Mouse (Mus musculus): ENCODE measurements around the gene Fig4.

Fig4 gene

DNA sequence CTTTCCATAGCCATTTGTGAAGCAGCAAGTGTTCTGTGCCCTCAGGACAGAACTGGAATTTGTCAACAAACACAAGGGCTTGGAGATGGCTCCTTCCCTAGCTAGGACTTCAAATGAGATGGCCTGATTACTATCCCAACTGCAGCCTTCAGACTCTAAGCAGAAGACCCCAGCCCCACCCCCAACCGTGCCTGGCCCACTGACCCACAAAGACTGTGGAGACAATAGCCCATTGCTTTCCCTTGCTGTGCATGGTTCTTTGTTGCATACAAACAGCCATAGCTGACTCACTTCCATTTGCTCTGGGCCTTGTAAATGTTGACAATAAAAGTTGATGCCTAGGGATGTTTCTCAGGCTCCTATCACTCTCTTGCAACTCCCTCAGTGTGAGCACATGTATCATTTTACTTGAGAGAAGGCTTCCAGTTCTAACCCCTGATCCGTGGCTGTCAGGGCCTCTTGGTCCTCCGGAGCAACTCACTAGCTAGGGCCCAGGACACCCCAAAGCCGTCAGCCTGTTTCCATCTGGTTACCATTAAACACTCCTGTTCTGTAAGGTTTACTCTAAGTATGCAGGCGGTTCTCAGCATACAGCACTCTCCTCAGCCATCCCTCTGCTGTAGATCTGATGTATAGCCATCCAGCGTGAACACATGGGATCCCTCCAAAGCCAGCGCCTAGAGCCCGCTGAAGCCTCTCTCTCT is 52.9 kb downstream of the Fig4 start:
- H3K36me3 ChIP-seq (ENCODE audit: insufficient read depth, low read length): peaks cover 86% of the 10 kb centered on the region
- no peak overlapping the region for H3K4me3 ChIP-seq (replicated peaks; ENCODE audit: low read length)
- TF ChIP-seq POU5F1 (IDR thresholded peaks at IDR 0.05; ENCODE audit: borderline replicate concordance, low read length): no peak
- TF ChIP-seq NANOG (IDR thresholded peaks at IDR 0.05; ENCODE audit: borderline replicate concordance, low read length): no peak
- TF ChIP-seq CTCF (conservative IDR thresholded peaks at IDR 0.05; ENCODE audit: low read length): no peak
- 0 out of 2 replicates have a peak, but pooled peaks cover 4% of the 10 kb centered on the region for H3K4me1 ChIP-seq (replicated peaks; ENCODE audit: low read depth, low read length)
- H3K9me3 ChIP-seq (ENCODE audit: low read length): peaks cover 4% of the 10 kb centered on the region; the same call in 1 of the 2 replicates
- H3K27me3 ChIP-seq (ENCODE audit: insufficient read depth, low read length): no peaks in the 10 kb centered on the region

DNA sequence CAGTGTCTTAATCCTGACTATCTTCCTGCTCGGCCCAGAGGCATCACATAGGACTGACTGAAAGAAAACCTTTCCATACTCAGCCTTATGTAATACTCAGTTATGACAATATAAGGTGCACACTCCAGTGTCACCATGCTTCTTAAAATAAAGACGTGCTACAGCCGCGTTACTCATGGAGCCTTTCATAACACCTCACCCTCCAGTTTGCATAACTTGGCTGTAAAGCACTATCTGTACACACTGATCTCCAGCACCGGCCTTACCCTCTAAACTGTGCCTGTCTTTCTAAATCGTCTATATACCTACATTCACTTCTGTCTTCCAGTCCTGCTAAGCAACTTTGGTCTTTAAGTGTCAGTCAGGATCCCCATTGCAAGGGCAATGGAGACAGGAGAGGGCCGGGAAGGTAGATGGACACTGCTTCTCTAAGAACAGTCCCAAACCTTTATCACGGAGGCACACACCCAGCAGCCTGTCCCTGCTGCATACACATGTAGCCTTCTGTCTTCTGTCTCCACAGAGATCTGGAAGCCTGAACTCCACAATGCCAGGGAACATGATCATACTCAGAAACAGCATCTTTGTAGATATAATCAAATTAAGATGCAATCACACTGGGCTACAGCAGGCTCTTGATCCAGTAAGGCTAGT is 53.9 kb downstream of the Fig4 start:
- 0 out of 2 replicates have a peak, but pooled peaks cover 4% of the 10 kb centered on the region for H3K4me1 ChIP-seq (replicated peaks; ENCODE audit: low read depth, low read length)
- H3K9me3 ChIP-seq (ENCODE audit: low read length): peaks cover 4% of the 10 kb centered on the region; the same call in 1 of the 2 replicates
- no peak overlapping the region for H3K4me3 ChIP-seq (replicated peaks; ENCODE audit: low read length)
- H3K36me3 ChIP-seq (ENCODE audit: insufficient read depth, low read length): peaks cover 83% of the 10 kb centered on the region
- no peak for TF ChIP-seq CTCF (conservative IDR thresholded peaks at IDR 0.05; ENCODE audit: low read length)
- TF ChIP-seq POU5F1 (IDR thresholded peaks at IDR 0.05; ENCODE audit: borderline replicate concordance, low read length): no peak
- no peak for TF ChIP-seq NANOG (IDR thresholded peaks at IDR 0.05; ENCODE audit: borderline replicate concordance, low read length)
- H3K27me3 ChIP-seq (ENCODE audit: insufficient read depth, low read length): no peaks in the 10 kb centered on the region

DNA sequence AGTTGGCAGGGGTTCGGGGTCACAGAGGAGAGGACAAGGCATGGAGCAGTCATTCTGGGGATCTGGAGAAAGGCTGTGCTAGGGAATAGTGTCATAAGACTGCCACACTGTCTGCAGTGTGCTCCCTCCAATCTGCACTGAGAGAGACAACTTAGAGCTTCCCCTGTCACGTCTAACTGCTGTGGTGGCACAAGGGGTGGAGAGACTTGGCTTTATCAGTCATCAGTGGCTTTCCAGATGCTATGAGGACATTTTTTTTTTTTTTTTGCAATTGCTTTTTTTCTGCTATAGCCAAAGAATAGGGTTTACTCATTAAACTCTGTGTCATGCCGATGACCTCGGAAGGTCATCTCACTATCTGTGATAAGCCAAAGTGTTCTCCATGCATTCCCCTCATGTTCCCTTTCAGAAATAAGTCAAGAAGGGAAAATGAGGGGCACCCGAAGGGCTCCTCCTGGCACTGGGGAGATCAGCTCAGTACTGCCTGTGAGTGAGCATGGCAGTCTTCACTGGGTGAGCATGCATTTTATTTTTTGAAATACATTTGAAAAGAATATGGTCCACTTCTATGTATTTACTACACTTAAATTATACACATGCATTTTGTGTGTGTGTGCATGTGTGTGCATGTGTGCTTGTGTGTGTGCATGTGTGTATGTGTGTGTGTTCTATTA is 55.1 kb downstream of the Fig4 start:
- no peaks in the 10 kb centered on the region for H3K9me3 ChIP-seq (ENCODE audit: low read length)
- peaks cover 84% of the 10 kb centered on the region for H3K36me3 ChIP-seq (ENCODE audit: insufficient read depth, low read length)
- 0 out of 2 replicates have a peak, but pooled peaks cover 4% of the 10 kb centered on the region for H3K4me1 ChIP-seq (replicated peaks; ENCODE audit: low read depth, low read length)
- no peak overlapping the region for H3K4me3 ChIP-seq (replicated peaks; ENCODE audit: low read length)
- TF ChIP-seq CTCF (conservative IDR thresholded peaks at IDR 0.05; ENCODE audit: low read length) (no peak), NANOG (IDR thresholded peaks at IDR 0.05; ENCODE audit: borderline replicate concordance, low read length) (no peak), POU5F1 (IDR thresholded peaks at IDR 0.05; ENCODE audit: borderline replicate concordance, low read length) (no peak)
- no peaks in the 10 kb centered on the region for H3K27me3 ChIP-seq (ENCODE audit: insufficient read depth, low read length)

DNA sequence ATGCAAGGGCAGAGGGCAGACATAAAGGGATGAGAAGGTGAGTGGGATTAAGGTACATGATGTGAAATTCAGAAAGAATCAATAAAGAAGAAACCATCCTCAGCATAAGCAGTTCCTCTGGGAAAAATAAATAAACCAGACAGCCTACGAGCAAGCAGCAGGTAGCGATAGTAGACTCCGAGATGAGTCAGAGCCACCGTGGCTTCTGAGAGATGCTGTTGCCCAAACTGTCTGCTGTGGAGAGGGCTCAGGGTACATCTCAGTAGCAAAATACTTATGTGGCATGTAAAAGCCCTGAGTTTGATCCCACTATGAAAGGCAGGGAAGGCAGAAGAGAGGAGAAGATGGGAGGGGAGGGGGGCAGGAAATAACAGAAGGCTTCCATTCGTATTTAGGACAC is 56.9 kb downstream of the Fig4 start:
- peaks cover 71% of the 10 kb centered on the region for H3K36me3 ChIP-seq (ENCODE audit: insufficient read depth, low read length)
- H3K4me1 ChIP-seq (replicated peaks; ENCODE audit: low read depth, low read length): peaks cover 9% of the 10 kb centered on the region
- H3K4me3 ChIP-seq (replicated peaks; ENCODE audit: low read length): no peak overlapping the region
- no peak for TF ChIP-seq POU5F1 (IDR thresholded peaks at IDR 0.05; ENCODE audit: borderline replicate concordance, low read length)
- no peak for TF ChIP-seq NANOG (IDR thresholded peaks at IDR 0.05; ENCODE audit: borderline replicate concordance, low read length)
- no peak for TF ChIP-seq CTCF (conservative IDR thresholded peaks at IDR 0.05; ENCODE audit: low read length)
- no peaks in the 10 kb centered on the region for H3K27me3 ChIP-seq (ENCODE audit: insufficient read depth, low read length)
- H3K9me3 ChIP-seq (ENCODE audit: low read length): no peaks in the 10 kb centered on the region

DNA sequence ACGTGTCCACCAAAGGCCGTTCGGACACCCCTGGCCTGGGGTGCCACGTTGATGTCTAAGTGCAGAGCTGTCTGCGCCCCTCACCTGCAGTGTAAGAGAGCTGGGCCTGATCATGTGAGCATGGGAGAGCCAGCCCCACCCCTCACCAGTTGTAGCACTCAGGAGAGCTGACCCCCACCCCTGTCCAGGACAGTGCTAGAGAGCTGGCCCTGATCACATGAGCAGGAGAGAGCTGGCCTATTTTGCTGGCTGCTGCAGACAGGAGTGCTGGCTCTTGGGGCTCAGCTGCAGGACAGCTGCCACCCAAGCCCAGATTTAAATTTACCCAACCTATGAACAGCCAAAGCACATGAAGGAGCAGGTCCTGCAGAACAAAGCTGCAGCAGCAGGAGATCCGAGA is 57.6 kb downstream of the Fig4 start:
- Histone ChIP-seq H3K9me3 (ENCODE audit: low read length) (no peaks in the 10 kb centered on the region), H3K36me3 (ENCODE audit: insufficient read depth, low read length) (peaks cover 69% of the 10 kb centered on the region)
- TF ChIP-seq CTCF (conservative IDR thresholded peaks at IDR 0.05; ENCODE audit: low read length) (no peak), POU5F1 (IDR thresholded peaks at IDR 0.05; ENCODE audit: borderline replicate concordance, low read length) (no peak), NANOG (IDR thresholded peaks at IDR 0.05; ENCODE audit: borderline replicate concordance, low read length) (no peak)

DNA sequence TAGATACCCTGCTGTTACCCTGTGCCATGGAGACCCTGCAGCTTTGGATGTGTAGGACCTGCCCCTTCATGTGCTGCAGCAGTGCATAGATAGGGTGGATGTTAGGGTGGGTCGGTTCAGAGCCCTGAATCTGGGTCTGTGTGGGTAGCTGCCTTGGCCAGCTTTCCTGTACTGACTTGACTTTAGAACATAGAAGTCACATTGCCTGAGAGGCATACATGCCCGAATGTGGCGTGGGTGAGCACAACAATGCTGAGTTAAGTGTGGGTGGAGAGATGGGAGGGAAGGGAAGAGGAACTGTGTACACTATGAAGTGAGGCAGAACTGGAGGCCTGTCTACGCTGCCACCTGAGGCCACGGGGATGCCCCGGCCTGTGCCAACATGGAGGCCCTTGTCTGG is 58.0 kb downstream of the Fig4 start:
- Histone ChIP-seq H3K36me3 (ENCODE audit: insufficient read depth, low read length) (peaks cover 69% of the 10 kb centered on the region), H3K4me1 (replicated peaks; ENCODE audit: low read depth, low read length) (peaks cover 11% of the 10 kb centered on the region), H3K9me3 (ENCODE audit: low read length) (no peaks in the 10 kb centered on the region), H3K27me3 (ENCODE audit: insufficient read depth, low read length) (no peaks in the 10 kb centered on the region), H3K4me3 (replicated peaks; ENCODE audit: low read length) (no peak overlapping the region)
- TF ChIP-seq NANOG (IDR thresholded peaks at IDR 0.05; ENCODE audit: borderline replicate concordance, low read length): no peak
- no peak for TF ChIP-seq CTCF (conservative IDR thresholded peaks at IDR 0.05; ENCODE audit: low read length)
- no peak for TF ChIP-seq POU5F1 (IDR thresholded peaks at IDR 0.05; ENCODE audit: borderline replicate concordance, low read length)

More for the DNA sequence above, 57.6 kb downstream of the Fig4 start:
- no peaks in the 10 kb centered on the region for H3K27me3 ChIP-seq (ENCODE audit: insufficient read depth, low read length)
- peaks cover 11% of the 10 kb centered on the region for H3K4me1 ChIP-seq (replicated peaks; ENCODE audit: low read depth, low read length)
- no peak overlapping the region for H3K4me3 ChIP-seq (replicated peaks; ENCODE audit: low read length)

DNA sequence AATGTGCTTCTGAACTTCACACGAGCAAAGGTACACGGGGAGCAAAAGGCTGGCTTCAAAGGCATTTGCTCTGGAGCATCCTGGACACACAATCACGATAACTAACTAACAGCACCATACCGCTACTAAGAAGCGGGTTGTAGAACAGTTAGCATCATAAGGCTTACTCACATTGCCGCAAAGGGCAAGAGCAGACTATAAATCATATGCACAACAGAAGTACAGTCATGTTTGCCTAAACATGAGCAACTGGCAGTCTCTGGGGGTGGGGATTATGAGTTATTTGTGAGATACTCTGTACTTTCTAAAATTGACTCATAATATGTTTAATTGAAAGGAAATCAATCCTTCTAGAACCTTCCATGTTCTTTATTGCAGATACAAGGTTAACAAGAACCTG is 59.1 kb downstream of the Fig4 start:
- TF ChIP-seq NANOG (IDR thresholded peaks at IDR 0.05; ENCODE audit: borderline replicate concordance, low read length): no peak
- TF ChIP-seq POU5F1 (IDR thresholded peaks at IDR 0.05; ENCODE audit: borderline replicate concordance, low read length): no peak
- no peak for TF ChIP-seq CTCF (conservative IDR thresholded peaks at IDR 0.05; ENCODE audit: low read length)

DNA sequence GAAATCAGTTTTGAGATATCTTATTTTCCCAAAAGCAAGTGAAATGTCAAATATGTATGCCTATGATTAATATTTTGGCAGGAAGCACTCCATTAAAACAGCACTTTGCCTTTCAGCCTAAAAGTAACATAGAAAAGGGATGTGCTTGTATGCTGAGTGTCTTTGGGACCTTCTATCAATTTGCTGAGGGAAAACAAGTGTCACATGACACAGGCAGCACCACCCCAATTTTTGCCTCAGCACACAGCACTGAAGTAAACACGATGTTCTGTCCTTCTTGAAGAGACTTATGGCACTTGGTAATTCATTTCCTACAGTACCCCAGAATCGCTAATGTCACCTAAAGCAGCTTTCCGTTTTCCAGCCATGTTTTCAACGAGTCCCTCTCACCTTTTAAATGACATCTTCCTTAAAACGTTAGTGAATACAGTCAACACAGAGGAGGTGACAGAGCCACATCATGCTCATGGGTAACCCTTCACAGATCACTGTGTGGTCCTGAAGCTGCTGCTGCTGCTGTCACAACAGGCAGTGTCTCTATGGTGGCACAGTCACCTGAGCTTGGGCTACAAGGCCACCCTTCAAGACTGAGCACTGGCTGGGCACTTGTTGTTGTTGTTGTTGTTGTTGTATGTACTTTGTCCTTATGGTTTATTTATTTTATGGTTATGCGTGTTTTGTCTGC is 61.4 kb downstream of the Fig4 start:
- peaks cover 11% of the 10 kb centered on the region for H3K4me1 ChIP-seq (replicated peaks; ENCODE audit: low read depth, low read length)

More for the DNA sequence above, 59.1 kb downstream of the Fig4 start:
- Histone ChIP-seq H3K4me3 (replicated peaks; ENCODE audit: low read length) (no peak overlapping the region), H3K9me3 (ENCODE audit: low read length) (no peaks in the 10 kb centered on the region), H3K4me1 (replicated peaks; ENCODE audit: low read depth, low read length) (peaks cover 11% of the 10 kb centered on the region), H3K36me3 (ENCODE audit: insufficient read depth, low read length) (peaks cover 66% of the 10 kb centered on the region), H3K27me3 (ENCODE audit: insufficient read depth, low read length) (no peaks in the 10 kb centered on the region)

More for the DNA sequence above, 61.4 kb downstream of the Fig4 start:
- no peak overlapping the region for H3K4me3 ChIP-seq (replicated peaks; ENCODE audit: low read length)
- H3K36me3 ChIP-seq (ENCODE audit: insufficient read depth, low read length): peaks cover 62% of the 10 kb centered on the region
- H3K27me3 ChIP-seq (ENCODE audit: insufficient read depth, low read length): no peaks in the 10 kb centered on the region
- no peak for TF ChIP-seq POU5F1 (IDR thresholded peaks at IDR 0.05; ENCODE audit: borderline replicate concordance, low read length)
- TF ChIP-seq NANOG (IDR thresholded peaks at IDR 0.05; ENCODE audit: borderline replicate concordance, low read length): no peak
- TF ChIP-seq CTCF (conservative IDR thresholded peaks at IDR 0.05; ENCODE audit: low read length): no peak
- H3K9me3 ChIP-seq (ENCODE audit: low read length): no peaks in the 10 kb centered on the region
